Mouse (Mus musculus) forebrain, embryonic 16.5 days (tissue): Measurements from ENCODE around the gene Prkar1b. TPM values are rescaled to one million over a fixed set of nuclear protein-coding genes. Genes with fewer than 3 reads are reported as not detected.

Source experiments
- ATAC-seq: fragments of 200-750 bp; cut with Nextera tagmentation; 2 replicates; pipeline ENCODE4 v1.8.0; 2017; ENCODE audit warnings: mild to moderate bottlenecking, moderate library complexity
- H3K27ac ChIP-seq: fragments of 300-500 bp; sonication (generic); 2 replicates; pipeline ENCODE4 v1.5.1; 2014; ENCODE audit warnings: low read length, control low read depth
- H3K27me3 ChIP-seq: fragments of 300-500 bp; sonication (generic); replicated peaks from 2 replicates; pipeline ENCODE4 v1.6.1; 2014; ENCODE audit warnings: low read length; ENCODE audit not compliant: control insufficient read depth, insufficient read depth
- H3K36me3 ChIP-seq: fragments of 300-500 bp; sonication (generic); 2 replicates; pipeline ENCODE4 v1.6.1; 2014; ENCODE audit not compliant: control insufficient read depth, insufficient read depth
- H3K4me1 ChIP-seq: fragments of 300-500 bp; sonication (generic); replicated peaks from 2 replicates; pipeline ENCODE4 v1.6.1; 2014; ENCODE audit warnings: low read length; ENCODE audit not compliant: control insufficient read depth, insufficient read depth
- H3K4me2 ChIP-seq: fragments of 300-500 bp; sonication (generic); 2 replicates; pipeline ENCODE4 v1.6.1; 2014; ENCODE audit warnings: mild to moderate bottlenecking, low read length, control low read depth
- H3K4me3 ChIP-seq: fragments of 300-500 bp; sonication (generic); replicated peaks from 2 replicates; pipeline ENCODE4 v1.5.1; 2014; ENCODE audit warnings: mild to moderate bottlenecking, low read length, control low read depth
- H3K9ac ChIP-seq: fragments of 300-500 bp; sonication (generic); replicated peaks from 2 replicates; pipeline ENCODE4 v1.6.1; 2014; ENCODE audit warnings: low read depth, low read length, control low read depth
- H3K9me3 ChIP-seq: fragments of 300-500 bp; sonication (generic); 2 replicates; pipeline ENCODE4 v1.6.1; 2016; ENCODE audit warnings: low read length; ENCODE audit not compliant: control insufficient read depth
- WGBS: fragments of 180-500 bp; shearing (Covaris S2); extraction: QIAGEN DNeasy Blood & Tissue Kit; methylation state at CpG from one replicate; pipeline ENCODE4 v1.1.7; 2014; 5-methylcytosine and 5-hydroxymethylcytosine counted together
- polyA plus RNA-seq: library from polyadenylated mRNA; unstranded; fragments of >200 nt; fragmentation: Nextera tagmentation; extraction: Ambion mirVana; gene quantifications from 2 replicates; pipeline ENCODE4 v1.2.1, GENCODE M21; 2015

Gene Prkar1b
- polyA plus RNA-seq, 1 experiment from 2014 or later, result 245 TPM

DNA sequence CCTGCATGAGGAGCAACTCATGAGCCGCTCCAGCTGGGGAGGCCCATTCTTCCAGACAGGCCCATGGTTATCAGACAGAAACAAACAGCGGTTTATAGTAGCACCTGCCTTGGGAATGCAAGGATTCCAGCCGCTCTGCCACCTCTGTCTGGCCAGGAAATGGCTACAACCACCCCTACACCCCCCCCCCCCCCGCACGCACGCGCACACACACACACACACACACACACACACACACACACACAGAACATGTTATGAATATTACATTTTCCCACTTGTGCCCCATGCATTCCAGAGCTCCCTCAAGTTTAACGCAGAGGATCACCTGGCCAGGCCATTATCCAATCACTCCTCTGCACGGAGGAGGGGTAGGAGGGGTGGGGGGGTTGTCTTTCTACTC is 167.9 kb downstream of the Prkar1b start:
- H3K27ac ChIP-seq, result no peak overlapping the region
- no peaks in the 10 kb centered on the region; the same call in 1 of the 2 replicates for H3K36me3 ChIP-seq
- no peak for ATAC-seq
- H3K9me3 ChIP-seq, result no peaks in the 10 kb centered on the region
- no peak overlapping the region for H3K4me3 ChIP-seq
- H3K4me2 ChIP-seq, result no peak overlapping the region
- 88% methylated on average over 9 of the region's 9 CpGs for WGBS
- no peaks in the 10 kb centered on the region for H3K4me1 ChIP-seq
- H3K9ac ChIP-seq, result no peak overlapping the region
- no peaks in the 10 kb centered on the region for H3K27me3 ChIP-seq

DNA sequence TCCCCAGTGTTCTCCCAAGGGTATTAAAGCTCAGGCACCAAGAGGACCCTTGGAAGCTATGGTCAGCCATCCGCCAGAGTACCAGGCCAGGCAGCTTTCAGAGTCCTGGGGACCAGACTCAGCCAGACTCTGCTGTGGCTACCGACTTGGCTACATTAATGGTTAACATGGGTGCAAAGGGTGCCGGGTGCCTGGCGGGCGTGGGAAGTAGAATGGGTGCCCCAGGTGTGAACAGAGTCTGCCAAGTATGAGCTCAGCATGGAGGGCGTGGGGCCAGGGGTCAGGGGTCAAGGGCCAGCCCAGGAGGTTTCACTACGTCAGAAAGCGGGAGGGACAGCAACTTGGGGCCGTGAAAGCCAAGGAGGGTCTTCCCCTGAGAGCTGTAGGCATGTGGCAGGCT is 169.2 kb downstream of the Prkar1b start:
- H3K4me1 ChIP-seq, result no peaks in the 10 kb centered on the region
- no peaks in the 10 kb centered on the region for H3K27me3 ChIP-seq
- WGBS, result 94% methylated on average over 9 of the region's 9 CpGs
- H3K36me3 ChIP-seq, result no peaks in the 10 kb centered on the region
- H3K9ac ChIP-seq, result no peak overlapping the region
- H3K4me3 ChIP-seq, result no peak overlapping the region
- H3K9me3 ChIP-seq, result no peaks in the 10 kb centered on the region
- no peak for ATAC-seq
- H3K27ac ChIP-seq, result no peak overlapping the region
- H3K4me2 ChIP-seq, result no peak overlapping the region

DNA sequence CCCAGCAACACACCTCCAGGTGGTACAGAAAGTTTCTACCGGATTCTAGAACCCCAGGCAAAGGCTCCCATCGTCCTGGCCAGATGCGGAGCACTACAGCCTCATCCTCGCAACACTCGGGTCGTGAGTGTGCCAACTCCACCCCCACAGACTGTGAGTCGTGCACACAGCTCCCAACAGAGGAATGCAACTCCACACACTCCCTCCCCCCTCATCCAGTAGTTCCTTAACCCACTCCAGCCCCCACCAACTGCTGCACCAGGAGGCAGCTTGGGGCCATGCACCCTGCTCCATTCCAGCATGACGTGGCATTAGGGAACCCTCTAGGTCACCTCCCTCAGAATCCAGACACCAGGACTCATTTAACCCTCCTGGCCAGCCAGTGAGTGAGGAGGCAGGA is 170.0 kb downstream of the Prkar1b start:
- H3K4me2 ChIP-seq, result no peak overlapping the region
- H3K27ac ChIP-seq, result no peak overlapping the region
- no peak overlapping the region for H3K9ac ChIP-seq
- no peaks in the 10 kb centered on the region for H3K4me1 ChIP-seq
- no peaks in the 10 kb centered on the region for H3K9me3 ChIP-seq
- H3K4me3 ChIP-seq, result no peak overlapping the region
- no peaks in the 10 kb centered on the region for H3K36me3 ChIP-seq
- no peaks in the 10 kb centered on the region for H3K27me3 ChIP-seq
- ATAC-seq, result no peak
- WGBS, result 86% methylated on average over 8 of the region's 8 CpGs

DNA sequence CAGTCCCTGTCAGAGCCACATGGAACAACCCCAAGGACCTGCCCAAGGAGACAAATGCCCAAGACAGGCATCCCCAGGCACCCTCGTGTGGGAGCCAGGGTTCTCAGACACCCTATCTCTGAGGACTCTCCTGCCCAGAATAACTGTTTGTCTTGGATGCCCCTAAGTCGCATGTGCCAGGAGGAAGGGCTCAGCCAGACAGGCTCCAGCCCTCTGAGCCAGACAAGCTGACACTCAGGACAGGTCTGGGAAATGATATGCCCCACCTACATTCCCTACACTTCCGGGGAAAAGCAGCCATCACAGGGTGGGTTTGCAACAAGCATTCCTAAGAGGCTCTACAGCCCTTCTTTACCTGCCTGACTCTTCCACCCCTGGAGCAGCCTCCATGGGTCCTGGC is 172.0 kb downstream of the Prkar1b start:
- H3K4me3 ChIP-seq, result no peak overlapping the region
- no peak overlapping the region for H3K27ac ChIP-seq
- no peak for ATAC-seq
- no peaks in the 10 kb centered on the region for H3K4me1 ChIP-seq
- H3K4me2 ChIP-seq, result no peak overlapping the region
- 65% methylated on average over 3 of the region's 3 CpGs for WGBS
- no peaks in the 10 kb centered on the region for H3K27me3 ChIP-seq
- H3K9me3 ChIP-seq, result no peaks in the 10 kb centered on the region
- H3K9ac ChIP-seq, result no peak overlapping the region
- no peaks in the 10 kb centered on the region for H3K36me3 ChIP-seq

DNA sequence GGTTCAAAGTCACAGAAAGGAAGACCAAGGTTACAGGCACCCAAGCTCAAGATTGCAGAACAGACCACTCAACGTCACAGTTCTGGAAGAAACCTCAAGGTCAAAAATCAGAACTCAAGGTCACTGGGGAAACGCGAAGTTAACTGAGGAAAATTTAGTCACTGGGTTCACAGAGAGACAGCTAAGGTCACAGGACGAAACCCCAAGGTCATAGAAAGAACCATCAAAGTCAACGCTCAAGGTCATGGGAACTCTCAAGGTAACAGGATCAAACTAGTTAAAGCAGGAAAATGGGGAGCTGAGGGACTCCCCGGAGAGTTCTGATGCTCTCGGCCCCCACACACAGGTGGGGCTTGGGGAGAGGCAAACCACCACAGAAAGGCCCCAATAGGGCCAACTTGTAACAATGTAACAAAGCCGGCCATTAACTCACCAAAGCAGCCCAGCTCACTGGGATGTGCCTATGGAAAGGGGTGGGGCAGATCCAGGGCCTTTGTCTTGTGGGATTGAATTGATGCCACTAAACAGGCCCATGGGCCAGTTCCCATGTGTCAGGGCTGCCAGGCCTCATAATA is 174.8 kb downstream of the Prkar1b start:
- H3K4me1 ChIP-seq, result peaks cover 3% of the 10 kb centered on the region; the same call in 1 of the 2 replicates
- H3K9me3 ChIP-seq, result no peaks in the 10 kb centered on the region
- 91% methylated on average over 8 of the region's 8 CpGs for WGBS
- no peak for ATAC-seq
- H3K4me2 ChIP-seq, result no peak overlapping the region
- H3K4me3 ChIP-seq, result no peak overlapping the region
- H3K9ac ChIP-seq, result no peak overlapping the region
- H3K36me3 ChIP-seq, result no peaks in the 10 kb centered on the region
- H3K27ac ChIP-seq, result no peak overlapping the region
- H3K27me3 ChIP-seq, result no peaks in the 10 kb centered on the region

DNA sequence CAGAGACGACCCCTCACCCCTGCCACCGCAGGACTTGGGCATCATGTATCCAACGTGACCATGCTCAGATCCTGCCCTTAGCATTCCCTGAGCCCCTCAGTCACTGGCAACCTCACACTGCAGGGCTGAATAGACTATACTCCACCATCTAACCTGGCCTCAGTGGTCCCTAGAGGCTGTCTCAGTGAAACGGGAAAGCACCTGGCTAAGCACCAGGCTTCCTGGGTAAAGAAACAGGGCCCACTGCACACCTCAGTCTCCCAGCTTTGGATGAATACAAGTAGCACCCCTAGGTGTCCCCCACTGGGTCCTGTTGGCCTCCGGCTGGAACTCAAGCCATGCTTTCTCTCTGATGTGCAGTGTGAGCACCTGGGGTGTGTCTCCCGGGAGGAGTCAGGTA is 176.3 kb downstream of the Prkar1b start:
- Histone ChIP-seq H3K4me2 (no peak overlapping the region), H3K27ac (no peak overlapping the region), H3K4me1 (peaks cover 5% of the 10 kb centered on the region; the same call in 1 of the 2 replicates), H3K4me3 (no peak overlapping the region), H3K27me3 (no peaks in the 10 kb centered on the region), H3K36me3 (no peaks in the 10 kb centered on the region), H3K9me3 (no peaks in the 10 kb centered on the region), H3K9ac (no peak overlapping the region)
- 81% methylated on average over 6 of the region's 6 CpGs for WGBS
- no peak for ATAC-seq

DNA sequence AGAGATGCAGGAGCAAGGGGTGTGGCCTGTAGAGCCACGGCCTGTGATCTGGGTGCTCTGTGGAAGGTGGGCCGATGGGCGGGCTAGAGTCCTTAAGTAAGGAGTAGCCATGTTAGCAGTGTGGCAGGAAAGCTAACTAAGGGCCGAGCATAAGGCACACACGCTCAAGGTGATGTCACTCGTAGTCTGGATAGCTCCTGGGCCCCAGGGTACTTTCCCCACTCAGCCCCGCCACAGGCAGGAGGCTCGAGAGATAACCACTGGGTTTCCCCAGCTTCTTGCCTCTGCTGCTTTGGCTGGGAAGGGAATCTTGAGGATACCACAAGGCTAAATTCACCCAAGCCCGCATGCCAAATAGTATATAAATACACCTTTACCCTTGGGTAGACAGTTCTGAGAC is 178.4 kb downstream of the Prkar1b start:
- no peak overlapping the region for H3K27ac ChIP-seq
- H3K27me3 ChIP-seq, result no peaks in the 10 kb centered on the region
- no peak overlapping the region for H3K9ac ChIP-seq
- H3K4me3 ChIP-seq, result no peak overlapping the region
- 85% methylated on average over 9 of the region's 9 CpGs for WGBS
- no peaks in the 10 kb centered on the region for H3K9me3 ChIP-seq
- no peak overlapping the region for H3K4me2 ChIP-seq
- peaks cover 5% of the 10 kb centered on the region; the same call in 1 of the 2 replicates for H3K4me1 ChIP-seq
- H3K36me3 ChIP-seq, result no peaks in the 10 kb centered on the region
- no peak for ATAC-seq

DNA sequence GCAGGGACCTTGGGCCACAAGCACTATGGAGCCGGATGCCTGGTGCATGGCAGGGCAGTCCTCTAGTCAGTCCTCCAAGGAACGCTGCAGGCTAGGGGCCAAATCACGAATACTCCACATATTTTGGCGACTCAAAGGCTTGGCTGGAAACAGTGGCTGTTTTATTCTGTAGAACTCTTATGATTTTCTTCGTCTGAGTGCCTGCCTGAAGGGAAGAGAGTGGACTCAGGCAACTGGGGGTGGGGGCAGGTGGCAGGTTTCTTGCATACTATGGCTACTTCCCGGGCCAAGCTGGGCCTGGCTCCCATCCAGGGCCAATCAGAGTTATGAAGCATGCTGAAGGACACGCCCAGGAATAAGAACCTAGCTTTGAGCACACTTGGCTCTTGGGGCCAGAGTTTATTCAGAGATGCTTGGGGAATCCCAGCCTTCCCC is 179.7 kb downstream of the Prkar1b start:
- 50% methylated on average over 7 of the region's 7 CpGs for WGBS
- H3K9ac ChIP-seq, result no peak overlapping the region
- H3K27ac ChIP-seq, result no peak overlapping the region
- no peaks in the 10 kb centered on the region for H3K36me3 ChIP-seq
- H3K9me3 ChIP-seq, result no peaks in the 10 kb centered on the region
- no peak overlapping the region for H3K4me2 ChIP-seq
- no peaks in the 10 kb centered on the region for H3K27me3 ChIP-seq
- 0 out of 2 replicates have a peak, but pooled peaks have one; percentile 26 for ATAC-seq
- H3K4me3 ChIP-seq, result no peak overlapping the region
- peaks cover 12% of the 10 kb centered on the region for H3K4me1 ChIP-seq
